Mouse (Mus musculus) midbrain, embryonic 11.5 days (tissue): ENCODE results near the gene Rps21. TPM values are rescaled to one million over a fixed set of nuclear protein-coding genes. Genes with fewer than 3 reads are reported as not detected.
A peak's percentile ranks its signal among the peaks of the same experiment; 100 is the strongest.

Experiments used
- ATAC-seq: fragments of 200-750 bp; cut with Nextera tagmentation; 2 replicates; pipeline ENCODE4 v1.8.0; 2017; ENCODE audit warnings: moderate TSS enrichment, moderate library complexity; ENCODE audit not compliant: low FRiP score
- DNase-seq: peaks from one replicate; pipeline ENCODE4 v3.0.0; 2015; ENCODE audit warnings: low spot score; ENCODE audit errors: missing footprints
- H3K27ac ChIP-seq: fragments of 300-500 bp; sonication (generic); 2 replicates; pipeline ENCODE4 v1.5.1; 2014; ENCODE audit warnings: low read depth, low read length
- H3K27me3 ChIP-seq: fragments of 300-500 bp; sonication (generic); 2 replicates; pipeline ENCODE4 v1.6.1; 2014; ENCODE audit warnings: mild to moderate bottlenecking, low read length, moderate library complexity, mixed read lengths; ENCODE audit not compliant: control insufficient read depth, insufficient read depth
- H3K36me3 ChIP-seq: fragments of 300-500 bp; sonication (generic); 2 replicates; pipeline ENCODE4 v1.6.1; 2014; ENCODE audit warnings: mild to moderate bottlenecking, low read length, moderate library complexity, mixed read lengths; ENCODE audit not compliant: control insufficient read depth, insufficient read depth
- H3K4me1 ChIP-seq: fragments of 300-500 bp; sonication (generic); 2 replicates; pipeline ENCODE4 v1.6.1; 2014; ENCODE audit warnings: low read length; ENCODE audit not compliant: control insufficient read depth, insufficient read depth
- H3K4me2 ChIP-seq: fragments of 300-500 bp; sonication (generic); 2 replicates; pipeline ENCODE4 v1.6.1; 2014; ENCODE audit warnings: mild to moderate bottlenecking, moderate library complexity
- H3K4me3 ChIP-seq: fragments of 300-500 bp; sonication (generic); 2 replicates; pipeline ENCODE4 v1.5.1; 2014; ENCODE audit warnings: low read depth, low read length
- H3K9ac ChIP-seq: fragments of 300-500 bp; sonication (generic); 2 replicates; pipeline ENCODE4 v1.6.1; 2014; ENCODE audit warnings: low read length
- H3K9me3 ChIP-seq: fragments of 300-500 bp; sonication (generic); 2 replicates; pipeline ENCODE4 v1.6.1; 2016; ENCODE audit warnings: low read length; ENCODE audit not compliant: control insufficient read depth
- WGBS: fragments of 180-500 bp; shearing (Covaris S2); extraction: QIAGEN DNeasy Blood & Tissue Kit; methylation state at CpG from one replicate; pipeline ENCODE4 v1.1.7; 2014; 5-methylcytosine and 5-hydroxymethylcytosine counted together
- polyA plus RNA-seq: library from polyadenylated mRNA; unstranded; fragments of >200 nt; fragmentation: Nextera tagmentation; extraction: Ambion mirVana; gene quantifications from 2 replicates; pipeline ENCODE4 v1.2.1, GENCODE M21; 2014

The Rps21 gene
- polyA plus RNA-seq, 1 experiment from 2014 or later, result 494 TPM

DNA sequence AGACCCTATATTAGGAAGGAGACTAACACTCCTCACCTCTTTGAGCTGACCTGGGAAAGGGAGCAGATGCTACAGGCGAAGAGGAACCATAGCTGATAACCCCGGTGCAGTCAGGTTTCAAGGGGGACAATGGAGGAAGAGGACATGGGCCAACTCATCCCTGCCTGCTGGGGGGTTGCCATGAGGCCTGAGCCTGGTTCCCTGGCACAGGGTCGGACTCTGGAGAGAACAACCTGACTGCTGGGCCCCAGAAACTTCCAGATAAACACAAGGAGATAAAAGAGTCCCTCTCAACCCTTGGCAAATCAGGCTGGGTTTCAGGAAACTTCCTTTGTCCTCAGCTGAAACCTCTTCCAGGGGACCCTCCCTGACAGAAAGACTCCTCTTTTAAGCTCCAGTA, 38.9 kb upstream of the Rps21 start:
- H3K9me3 ChIP-seq, result no peaks in the 10 kb centered on the region
- H3K4me1 ChIP-seq, result no peaks in the 10 kb centered on the region
- no peak overlapping the region for H3K9ac ChIP-seq
- no peak overlapping the region for H3K27ac ChIP-seq
- H3K4me3 ChIP-seq, result no peak overlapping the region
- ATAC-seq (no peak), DNase-seq (no peak)
- H3K4me2 ChIP-seq, result no peak overlapping the region
- H3K36me3 ChIP-seq, result no peaks in the 10 kb centered on the region
- H3K27me3 ChIP-seq, result no peaks in the 10 kb centered on the region; the same call in 1 of the 2 replicates
- WGBS, result 80% methylated on average over 3 of the region's 3 CpGs

DNA sequence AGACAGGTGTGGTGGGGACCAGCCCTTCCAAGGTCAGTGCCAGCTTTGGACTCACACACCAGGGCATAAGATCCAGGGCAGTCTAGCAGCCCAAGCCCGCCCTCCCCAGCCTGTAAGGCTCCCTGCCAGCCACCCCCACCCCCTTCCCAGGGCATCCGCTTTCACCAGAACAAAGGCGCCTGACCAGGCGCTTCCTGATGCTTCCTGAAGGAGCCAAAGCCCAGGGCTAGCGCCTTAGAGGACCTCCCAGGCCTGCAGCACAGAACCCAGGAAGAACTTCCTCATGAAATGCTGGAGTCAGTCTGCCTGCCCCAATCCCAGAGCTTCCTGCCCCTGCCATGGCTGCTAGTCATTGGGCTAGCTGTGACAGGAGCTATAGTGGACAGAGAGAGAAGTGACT, 38.5 kb upstream of the Rps21 start:
- ATAC-seq (no peak), DNase-seq (no peak)
- WGBS, result 26% methylated on average over 5 of the region's 5 CpGs
- no peak overlapping the region for H3K9ac ChIP-seq
- H3K36me3 ChIP-seq, result no peaks in the 10 kb centered on the region
- H3K4me3 ChIP-seq, result no peak overlapping the region
- H3K4me2 ChIP-seq, result no peak overlapping the region
- H3K4me1 ChIP-seq, result no peaks in the 10 kb centered on the region
- no peak overlapping the region for H3K27ac ChIP-seq
- peaks cover 4% of the 10 kb centered on the region; the same call in 1 of the 2 replicates for H3K27me3 ChIP-seq
- no peaks in the 10 kb centered on the region for H3K9me3 ChIP-seq

GRCm38 (mm10) chr2:180219145-180219943, 37.8 kb upstream of the Rps21 start:
- no peaks in the 10 kb centered on the region for H3K4me1 ChIP-seq
- WGBS, result 82% methylated on average over 15 of the region's 15 CpGs
- H3K9me3 ChIP-seq, result no peaks in the 10 kb centered on the region
- no peak overlapping the region for H3K4me3 ChIP-seq
- no peak for ATAC-seq
- no peak for DNase-seq
- H3K9ac ChIP-seq, result no peak overlapping the region
- H3K36me3 ChIP-seq, result no peaks in the 10 kb centered on the region
- no peak overlapping the region for H3K27ac ChIP-seq
- no peak overlapping the region for H3K4me2 ChIP-seq
- H3K27me3 ChIP-seq, result peaks cover 10% of the 10 kb centered on the region

DNA sequence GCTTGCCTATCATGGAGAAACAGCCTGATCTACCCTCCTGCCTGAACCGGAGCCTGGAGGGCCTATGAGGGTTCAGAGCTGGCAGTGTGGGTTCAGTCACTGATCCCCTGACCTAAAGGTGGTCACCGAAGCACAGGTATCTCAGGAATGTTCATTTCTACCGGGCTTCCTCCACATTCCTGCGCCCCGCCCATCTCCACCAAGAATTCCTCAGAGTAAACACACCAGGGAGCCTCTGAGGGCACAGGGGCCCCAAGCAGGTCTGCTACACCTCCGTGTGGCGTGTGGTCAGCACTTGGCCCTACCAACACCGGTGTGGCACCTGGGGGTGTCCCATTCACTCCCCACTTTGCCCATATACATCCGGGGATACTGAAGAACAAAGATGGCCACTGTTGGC, 37.0 kb upstream of the Rps21 start:
- peaks cover 5% of the 10 kb centered on the region for H3K4me1 ChIP-seq
- H3K27ac ChIP-seq, result no peak overlapping the region

GRCm38 (mm10) chr2:180221051-180221450, 36.1 kb upstream of the Rps21 start:
- Histone ChIP-seq H3K4me2 (no peak overlapping the region), H3K36me3 (no peaks in the 10 kb centered on the region), H3K9ac (no peak overlapping the region), H3K27ac (no peak overlapping the region), H3K4me1 (peaks cover 12% of the 10 kb centered on the region), H3K4me3 (no peak overlapping the region), H3K9me3 (no peaks in the 10 kb centered on the region), H3K27me3 (peaks cover 25% of the 10 kb centered on the region)
- DNase-seq, result no peak
- WGBS, result 92% methylated on average over 9 of the region's 9 CpGs
- no peak for ATAC-seq

More for the DNA sequence above, 37.0 kb upstream of the Rps21 start:
- H3K36me3 ChIP-seq, result no peaks in the 10 kb centered on the region
- no peak overlapping the region for H3K9ac ChIP-seq
- H3K4me2 ChIP-seq, result no peak overlapping the region
- no peaks in the 10 kb centered on the region for H3K9me3 ChIP-seq
- WGBS, result 81% methylated on average over 9 of the region's 9 CpGs
- no peak for DNase-seq
- no peak for ATAC-seq
- peaks cover 18% of the 10 kb centered on the region for H3K27me3 ChIP-seq
- H3K4me3 ChIP-seq, result no peak overlapping the region

DNA sequence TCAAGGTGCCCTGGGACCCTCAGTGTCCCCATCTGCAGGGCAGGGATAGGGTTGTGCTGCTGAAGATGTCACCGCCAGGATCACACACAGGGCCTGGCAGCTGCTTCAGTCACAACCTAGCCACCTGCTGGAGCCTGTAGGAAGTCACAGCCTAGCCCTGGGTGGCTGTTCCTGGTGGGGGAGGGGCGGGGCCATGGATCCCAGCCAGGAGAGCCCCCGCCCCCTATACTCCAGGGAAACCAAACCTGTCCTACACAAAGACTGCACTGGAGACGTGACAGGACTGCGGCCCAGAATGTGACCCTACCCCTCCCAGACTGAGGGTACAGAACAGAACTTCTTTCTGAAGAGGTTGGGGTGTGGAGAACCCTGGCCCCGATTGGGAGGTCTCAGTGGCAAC, 34.9 kb upstream of the Rps21 start:
- Histone ChIP-seq H3K9me3 (no peaks in the 10 kb centered on the region), H3K27me3 (peaks cover 29% of the 10 kb centered on the region), H3K9ac (no peak overlapping the region), H3K36me3 (no peaks in the 10 kb centered on the region), H3K4me1 (peaks cover 18% of the 10 kb centered on the region), H3K4me2 (no peak overlapping the region), H3K27ac (no peak overlapping the region), H3K4me3 (no peak overlapping the region)
- ATAC-seq (0 out of 2 replicates have a peak, but pooled peaks have one; percentile 4), DNase-seq (no peak)
- 16% methylated on average over 6 of the region's 6 CpGs for WGBS

- WGBS, result 1% methylated on average over 13 of the region's 13 CpGs
- Histone ChIP-seq H3K27me3 (peaks cover 29% of the 10 kb centered on the region), H3K4me1 (peaks cover 26% of the 10 kb centered on the region), H3K9ac (peak overlapping the region; percentile 57), H3K27ac (no peak overlapping the region), H3K9me3 (no peaks in the 10 kb centered on the region), H3K36me3 (no peaks in the 10 kb centered on the region), H3K4me3 (peak overlapping the region; percentile 53), H3K4me2 (peak overlapping the region; percentile 98)
- ATAC-seq (no peak), DNase-seq (no peak)
Measured at GRCm38 (mm10) chr2:180224647-180225043, 32.5 kb upstream of the Rps21 start.

GRCm38 (mm10) chr2:180225044-180225761, 32.0 kb upstream of the Rps21 start:
- WGBS, result under 1% methylated on average over 55 of the region's 55 CpGs
- H3K4me3 ChIP-seq, result peak overlapping the region; percentile 53
- peak overlapping the region; percentile 57 for H3K9ac ChIP-seq
- ATAC-seq (peak; percentile 47), DNase-seq (peak; percentile 94)
- no peaks in the 10 kb centered on the region for H3K9me3 ChIP-seq
- H3K4me1 ChIP-seq, result peaks cover 26% of the 10 kb centered on the region
- peak overlapping the region; percentile 98 for H3K4me2 ChIP-seq
- H3K36me3 ChIP-seq, result no peaks in the 10 kb centered on the region
- H3K27me3 ChIP-seq, result peaks cover 29% of the 10 kb centered on the region
- no peak overlapping the region for H3K27ac ChIP-seq

DNA sequence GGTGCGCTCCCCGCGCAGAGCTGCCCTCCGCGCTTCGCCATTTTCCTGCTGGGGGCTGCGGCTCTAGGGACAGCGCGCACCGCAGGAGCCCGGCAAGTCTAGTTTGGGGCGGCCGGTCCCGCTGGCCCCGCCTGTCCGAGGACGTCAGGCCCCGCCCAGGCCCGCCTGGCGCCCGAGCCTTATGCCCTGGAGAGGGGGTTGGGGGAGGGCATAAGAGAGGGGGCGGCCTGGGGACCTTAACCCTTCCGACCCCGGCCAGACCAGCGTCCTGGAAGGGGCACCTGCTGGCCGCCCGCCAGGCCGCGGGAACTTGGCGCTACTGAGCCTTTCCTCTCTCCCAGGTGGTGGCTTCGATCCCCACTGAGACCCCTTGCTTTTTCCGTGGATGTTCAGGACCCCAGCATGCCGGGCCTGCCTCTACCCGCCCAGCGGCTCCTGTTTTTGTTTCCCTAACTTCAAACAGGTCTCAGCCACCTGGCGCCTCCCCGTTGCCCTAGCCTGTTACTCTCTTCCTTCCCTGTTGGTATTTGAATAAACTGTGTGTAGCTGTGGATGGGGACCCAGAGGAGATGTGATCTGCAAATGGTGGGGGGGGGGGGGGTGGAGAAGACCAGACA, 31.3 kb upstream of the Rps21 start, which contains the start of gene Lama5:
Gene Lama5, minus strand, starts transcription at position 98 of the 617 bp plus-strand sequence.
- H3K9me3 ChIP-seq, result no peaks in the 10 kb centered on the region
- whole genome bisulfite sequencing, result under 1% methylated on average over 37 of the region's 37 CpGs
- H3K27ac ChIP-seq, result no peak within 1 kb of the TSS
- H3K27me3 ChIP-seq, result peaks cover 29% of the 10 kb centered on the region
- peak within 1 kb of the TSS; percentile 57 for H3K9ac ChIP-seq
- peak within 1 kb of the TSS; percentile 53 for H3K4me3 ChIP-seq
- H3K4me1 ChIP-seq, result peaks cover 26% of the 10 kb centered on the region
- peak; percentile 90 for DNase-seq
- no peaks in the 10 kb centered on the region for H3K36me3 ChIP-seq
- peak within 1 kb of the TSS; percentile 98 for H3K4me2 ChIP-seq
- ATAC-seq, result peak; percentile 70
